Mouse (Mus musculus) liver, adult 2 months (tissue): ENCODE data around the gene Ncf4. TPM values are rescaled to one million over a fixed set of nuclear protein-coding genes. Genes with fewer than 3 reads are reported as not detected.

Experiments used
- DNase-seq: peaks from one replicate; pipeline ENCODE4 v3.0.0-alpha.2; 2011; ENCODE audit warnings: low read depth, low spot score; ENCODE audit errors: extremely low read depth
- H3K27ac ChIP-seq: fragments of 200-500 bp; replicated peaks from 2 replicates; pipeline ENCODE4 v1.5.1; 2012; ENCODE audit warnings: low read depth, mild to moderate bottlenecking, control low read depth, inconsistent platforms, low read length; ENCODE audit not compliant: insufficient read depth
- H3K27me3 ChIP-seq: fragments of 200-500 bp; 2 replicates; pipeline ENCODE4 v1.6.1; 2012; ENCODE audit warnings: mild to moderate bottlenecking, moderate library complexity, low read length, inconsistent platforms; ENCODE audit not compliant: control insufficient read depth, insufficient read depth
- H3K36me3 ChIP-seq: fragments of 200-500 bp; 2 replicates; pipeline ENCODE4 v1.6.1; 2012; ENCODE audit warnings: low read length, inconsistent platforms; ENCODE audit not compliant: control insufficient read depth, insufficient read depth
- H3K4me1 ChIP-seq: fragments of 200-500 bp; 2 replicates; pipeline ENCODE4 v1.6.1; 2011; ENCODE audit warnings: low read length; ENCODE audit not compliant: control insufficient read depth, insufficient read depth
- H3K4me3 ChIP-seq: fragments of 200-500 bp; 2 replicates; pipeline ENCODE4 v1.5.1; 2011; ENCODE audit warnings: low read depth, mild to moderate bottlenecking, control low read depth, low read length, moderate library complexity; ENCODE audit not compliant: insufficient read depth
- H3K79me2 ChIP-seq: fragments of 200-500 bp; 2 replicates; pipeline ENCODE4 v1.6.1; 2012; ENCODE audit warnings: inconsistent platforms, mild to moderate bottlenecking, low read length, moderate library complexity; ENCODE audit not compliant: control insufficient read depth, insufficient read depth
- H3K9ac ChIP-seq: fragments of 200-500 bp; 2 replicates; pipeline ENCODE4 v1.6.1; 2012; ENCODE audit warnings: low read depth, mild to moderate bottlenecking, control low read depth, inconsistent platforms, low read length
- CTCF ChIP-seq: fragments of 200-500 bp; IDR thresholded peaks from 2 replicates; pipeline ENCODE4 v1.5.1; 2011; ENCODE audit warnings: low read depth, low read length, control low read depth
- POLR2A ChIP-seq: fragments of 200-500 bp; IDR thresholded peaks from 2 replicates; pipeline ENCODE4 v1.6.1; 2011; ENCODE audit warnings: low read length, control low read depth; ENCODE audit not compliant: insufficient read depth; ENCODE audit errors: extremely low read depth
- WGBS: fragments of 180-500 bp; shearing (Covaris S2); methylation state at CpG from one replicate; pipeline ENCODE4 v1.1.7; 2018; 5-methylcytosine and 5-hydroxymethylcytosine counted together
- polyA plus RNA-seq: library from polyadenylated mRNA; depleted of rRNA; stranded (reverse); fragments of >200 nt; gene quantifications from 2 replicates; pipeline ENCODE4 v1.2.3, GENCODE M21; 2012
- total RNA-seq: library from RNA; depleted of rRNA; stranded (reverse); fragments of >200 nt; gene quantifications from 2 replicates; pipeline ENCODE4 v1.2.3, GENCODE M21; 2014

The Ncf4 gene
- total and polyA plus RNA-seq, 2 experiments = 2.1 to 2.5 TPM

DNA sequence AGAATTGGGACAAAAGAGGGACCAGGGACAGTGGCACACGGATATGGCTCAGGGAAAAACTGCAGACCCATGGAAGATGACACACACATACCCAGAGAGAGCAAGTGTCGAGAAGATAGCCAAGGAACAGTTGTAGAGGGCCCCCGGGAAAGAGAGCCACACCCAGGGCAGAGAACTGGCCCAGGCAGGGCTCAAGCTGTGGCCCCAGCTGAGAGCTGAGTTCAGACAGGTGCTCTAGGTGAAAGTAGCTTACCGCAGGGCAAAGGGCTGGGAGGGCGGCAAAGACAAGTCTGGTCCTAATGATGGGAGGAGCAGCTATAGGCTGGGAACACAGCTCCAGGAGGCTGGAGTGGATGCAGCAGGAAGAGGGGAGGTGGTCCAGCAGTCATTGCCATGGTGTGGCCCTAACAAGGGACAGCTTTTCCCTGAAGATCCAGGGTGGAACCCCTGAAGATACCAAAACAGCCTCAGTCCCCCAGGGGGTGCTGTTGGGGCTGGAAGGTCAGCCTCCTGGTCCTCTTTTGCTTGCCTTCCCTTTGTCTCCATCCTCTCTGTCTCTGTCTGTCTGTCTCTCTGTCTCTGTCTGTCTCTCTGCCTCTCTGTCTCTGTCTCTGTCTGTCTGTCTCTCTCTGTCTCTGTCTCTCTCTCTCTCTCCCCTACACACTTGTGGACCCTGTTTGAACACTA, 9.6 kb upstream of the Ncf4 start:
- H3K9ac ChIP-seq = no peak overlapping the region
- H3K4me3 ChIP-seq = no peak overlapping the region
- no peaks in the 10 kb centered on the region for H3K36me3 ChIP-seq
- WGBS = 76% methylated on average over 5 of the region's 5 CpGs
- H3K79me2 ChIP-seq = no peaks in the 10 kb centered on the region
- H3K27me3 ChIP-seq = no peaks in the 10 kb centered on the region
- no peak for DNase-seq
- no peak overlapping the region for H3K27ac ChIP-seq
- no peaks in the 10 kb centered on the region for H3K4me1 ChIP-seq
- no peak for TF ChIP-seq CTCF
- no peak for TF ChIP-seq POLR2A

DNA sequence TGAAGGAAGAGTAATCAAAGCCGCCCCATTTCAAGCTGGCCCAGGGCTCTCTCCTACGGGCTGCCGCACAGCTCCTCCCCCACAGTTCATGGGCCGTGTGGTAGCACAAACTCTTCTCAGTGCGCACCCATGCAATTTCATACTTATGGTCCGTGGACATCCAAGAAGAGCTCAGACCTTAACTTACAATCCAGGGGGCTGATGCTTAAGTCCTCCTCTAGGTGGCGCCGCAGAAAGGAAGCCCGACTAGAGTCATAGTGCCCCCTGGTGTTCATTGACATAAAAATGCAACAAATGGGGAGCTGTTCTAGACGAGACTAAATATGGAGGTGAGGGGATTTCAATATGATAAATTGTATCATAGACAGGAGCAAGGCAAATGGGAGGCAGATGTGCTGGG, 5.1 kb upstream of the Ncf4 start:
- Histone ChIP-seq H3K27ac (no peak overlapping the region), H3K79me2 (no peaks in the 10 kb centered on the region), H3K4me3 (no peak overlapping the region), H3K36me3 (no peaks in the 10 kb centered on the region), H3K4me1 (no peaks in the 10 kb centered on the region), H3K27me3 (no peaks in the 10 kb centered on the region), H3K9ac (no peak overlapping the region)
- TF ChIP-seq CTCF = peak; percentile 85
- TF ChIP-seq POLR2A = no peak
- peak; percentile 62 for DNase-seq
- WGBS = 18% methylated on average over 10 of the region's 10 CpGs

DNA sequence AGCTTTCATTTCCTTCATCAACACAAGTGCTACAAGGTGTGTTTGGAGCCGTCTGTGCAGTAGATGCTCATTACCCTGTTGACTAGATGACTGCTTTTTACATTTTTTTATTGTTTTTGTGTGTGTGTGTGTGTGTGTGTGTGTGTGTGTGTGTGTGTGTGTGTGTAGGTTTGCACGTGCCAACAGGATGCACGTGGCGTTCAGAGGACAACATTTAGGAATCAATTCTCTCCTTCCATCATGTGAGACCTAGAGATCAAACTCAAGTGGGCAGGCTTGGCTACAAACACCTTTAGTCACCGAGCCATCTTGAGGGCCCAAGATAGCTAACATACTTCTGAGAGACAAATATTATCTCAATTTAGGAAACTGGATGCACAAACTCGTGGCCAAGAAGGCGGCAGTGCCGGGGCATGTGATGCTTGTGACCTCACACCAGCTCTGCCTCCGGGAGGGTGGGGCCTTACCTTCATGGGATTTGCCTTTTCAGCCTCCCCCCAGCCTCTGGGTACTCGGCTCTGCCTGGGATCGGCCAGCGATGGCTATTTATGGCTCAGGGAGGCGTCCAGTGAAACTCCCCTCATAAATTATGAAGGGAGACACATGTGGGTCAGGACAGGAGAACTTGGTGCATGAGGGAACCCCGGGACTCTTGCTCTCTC, 4.5 kb upstream of the Ncf4 start:
- no peaks in the 10 kb centered on the region for H3K79me2 ChIP-seq
- H3K27ac ChIP-seq = no peak overlapping the region
- no peak for DNase-seq
- no peaks in the 10 kb centered on the region for H3K27me3 ChIP-seq
- no peak overlapping the region for H3K9ac ChIP-seq
- no peaks in the 10 kb centered on the region for H3K4me1 ChIP-seq
- whole genome bisulfite sequencing = 69% methylated on average over 14 of the region's 14 CpGs
- no peak for TF ChIP-seq CTCF
- TF ChIP-seq POLR2A = no peak
- no peak overlapping the region for H3K4me3 ChIP-seq
- H3K36me3 ChIP-seq = no peaks in the 10 kb centered on the region

DNA sequence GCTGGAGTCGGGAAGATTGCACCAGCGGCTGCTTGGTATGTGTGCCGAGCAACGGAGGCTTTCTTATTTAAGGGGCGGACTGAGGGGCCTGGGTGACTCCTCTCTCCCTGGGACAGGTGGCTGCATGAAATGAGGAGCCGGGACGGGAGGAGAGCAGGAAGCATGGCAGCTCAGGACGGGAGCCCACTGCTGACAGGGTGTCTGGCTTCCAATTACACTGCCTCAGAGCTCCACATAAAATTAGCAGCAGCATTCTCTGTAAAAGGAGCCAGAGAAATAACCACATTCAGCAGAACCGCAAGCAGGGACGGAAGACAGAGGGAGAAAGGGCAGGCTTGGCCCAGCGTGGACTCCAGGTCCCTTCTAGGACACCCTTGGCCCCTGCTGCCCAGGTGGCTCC, 3.3 kb upstream of the Ncf4 start:
- no peaks in the 10 kb centered on the region for H3K27me3 ChIP-seq
- H3K79me2 ChIP-seq = no peaks in the 10 kb centered on the region
- no peak overlapping the region for H3K9ac ChIP-seq
- no peaks in the 10 kb centered on the region for H3K4me1 ChIP-seq
- no peaks in the 10 kb centered on the region for H3K36me3 ChIP-seq
- H3K4me3 ChIP-seq = no peak overlapping the region
- DNase-seq = no peak
- H3K27ac ChIP-seq = no peak overlapping the region
- WGBS = 68% methylated on average over 11 of the region's 11 CpGs
- TF ChIP-seq CTCF (no peak), POLR2A (no peak)

DNA sequence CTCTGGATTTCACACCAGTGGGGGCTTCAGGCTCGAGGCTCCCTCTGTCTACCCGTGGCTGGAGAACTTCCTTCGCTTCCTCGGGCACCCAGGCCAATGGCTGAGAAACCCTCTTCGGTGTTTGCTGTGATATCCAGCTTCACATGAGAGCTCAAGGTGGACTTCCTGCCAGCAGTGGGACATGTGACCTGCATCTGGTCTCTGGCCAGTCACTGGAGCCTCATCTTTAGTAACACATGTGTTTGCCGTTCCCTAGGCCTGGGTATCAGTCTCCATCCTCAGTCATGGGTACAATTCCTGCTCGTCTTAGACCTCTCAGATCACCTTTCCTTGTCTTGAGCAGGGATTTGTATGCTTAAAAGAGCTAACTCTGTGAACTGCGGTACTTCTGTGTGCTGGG, 1.5 kb upstream of the Ncf4 start:
- no peak for TF ChIP-seq POLR2A
- TF ChIP-seq CTCF = no peak
- Histone ChIP-seq H3K36me3 (no peaks in the 10 kb centered on the region), H3K4me3 (no peak overlapping the region), H3K9ac (no peak overlapping the region), H3K27ac (no peak overlapping the region), H3K27me3 (no peaks in the 10 kb centered on the region), H3K79me2 (no peaks in the 10 kb centered on the region), H3K4me1 (no peaks in the 10 kb centered on the region)
- WGBS = 77% methylated on average over 8 of the region's 8 CpGs
- DNase-seq = no peak

DNA sequence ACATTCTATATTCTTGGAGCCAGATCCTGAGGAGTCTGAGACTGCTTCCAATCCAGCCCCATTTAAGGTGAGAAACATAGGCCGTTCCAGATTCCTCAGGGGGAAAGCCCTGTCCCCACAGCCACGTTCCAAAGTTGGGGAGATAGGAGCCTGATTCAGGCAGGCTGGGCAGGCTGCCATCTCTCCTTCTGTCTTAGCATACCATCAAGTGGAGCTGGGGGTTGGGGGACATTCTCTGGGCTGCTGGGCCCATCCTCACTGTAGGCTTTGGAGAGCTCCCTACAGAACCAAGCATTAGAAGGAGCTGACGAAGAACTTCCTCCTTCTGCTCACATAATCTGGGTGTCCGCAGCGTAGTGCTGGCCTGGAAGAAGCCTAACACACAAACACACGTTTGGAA, 827 bp upstream of the Ncf4 start:
- no peak overlapping the region for H3K9ac ChIP-seq
- no peak for DNase-seq
- H3K4me3 ChIP-seq = no peak overlapping the region
- no peak overlapping the region for H3K27ac ChIP-seq
- TF ChIP-seq CTCF = no peak
- TF ChIP-seq POLR2A = no peak
- no peaks in the 10 kb centered on the region for H3K36me3 ChIP-seq
- H3K27me3 ChIP-seq = no peaks in the 10 kb centered on the region
- H3K79me2 ChIP-seq = no peaks in the 10 kb centered on the region
- 70% methylated on average over 6 of the region's 6 CpGs for WGBS
- H3K4me1 ChIP-seq = no peaks in the 10 kb centered on the region
